Mouse (Mus musculus) erythroblast, adult 5-6 weeks (primary cell): ENCODE results near the gene H2-T23. TPM values are rescaled to one million over a fixed set of nuclear protein-coding genes. Genes with fewer than 3 reads are reported as not detected.
"Not testable (repeated sequence)": the region's sequence is repeated elsewhere in the genome, so short reads cannot be mapped to it uniquely, and the experiment has no call there.

Source experiments
- ATAC-seq: replicated peaks from 2 replicates; pipeline ENCODE4 v1.8.0; 2016; ENCODE audit warnings: moderate number of reproducible peaks, mild to moderate bottlenecking, moderate TSS enrichment, inconsistent platforms; ENCODE audit not compliant: poor library complexity, low FRiP score, severe bottlenecking
- total RNA-seq, 2 experiments: library from RNA; stranded (forward) in 1 of 2; stranded (reverse) in 1 of 2; fragments of 150-400 nt in 1 of 2; fragments of 200-764, 138-1000 nt in 1 of 2; gene quantifications; 2 replicates each; pipeline versions ENCODE4 v1.2.3 to v1.2.4; 2015 to 2017; ENCODE audit warnings: low replicate concordance in 2 of 2

The H2-T23 gene
- 249 and 264 TPM in 2 replicates for total RNA-seq (2015; ENCODE audit: low replicate concordance)
- total RNA-seq (2017; ENCODE audit: low replicate concordance): 271 and 275 TPM in 2 replicates

DNA sequence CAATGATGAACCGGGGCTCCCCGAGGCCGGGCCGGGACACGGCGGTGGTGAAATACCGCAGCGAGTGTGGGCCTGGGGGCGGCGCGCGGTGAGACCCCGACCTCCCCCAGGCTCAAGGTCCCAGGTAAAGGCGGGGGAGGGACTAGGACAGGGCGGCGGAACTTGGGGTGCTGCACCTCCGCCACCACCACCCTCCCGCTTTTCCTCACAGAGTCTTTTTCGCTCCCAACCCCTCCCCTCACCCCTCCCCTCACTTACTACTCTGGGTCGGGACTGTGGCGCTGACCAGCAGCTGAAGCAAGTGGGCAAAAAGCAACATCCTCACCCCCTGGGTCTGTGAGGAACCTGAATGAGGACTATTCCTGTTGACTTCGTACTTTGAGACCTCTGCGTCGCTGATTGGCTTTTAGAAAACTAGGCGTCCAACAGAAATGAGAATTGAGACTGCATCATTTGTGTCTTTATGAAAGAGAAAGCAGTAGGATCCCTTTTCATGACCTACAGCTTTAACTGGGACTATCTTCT, at the start of gene H2-T23:
Gene H2-T23, minus strand, starts transcription at position 505 of the 525 bp plus-strand sequence.
- ATAC-seq: peak; percentile 68

DNA sequence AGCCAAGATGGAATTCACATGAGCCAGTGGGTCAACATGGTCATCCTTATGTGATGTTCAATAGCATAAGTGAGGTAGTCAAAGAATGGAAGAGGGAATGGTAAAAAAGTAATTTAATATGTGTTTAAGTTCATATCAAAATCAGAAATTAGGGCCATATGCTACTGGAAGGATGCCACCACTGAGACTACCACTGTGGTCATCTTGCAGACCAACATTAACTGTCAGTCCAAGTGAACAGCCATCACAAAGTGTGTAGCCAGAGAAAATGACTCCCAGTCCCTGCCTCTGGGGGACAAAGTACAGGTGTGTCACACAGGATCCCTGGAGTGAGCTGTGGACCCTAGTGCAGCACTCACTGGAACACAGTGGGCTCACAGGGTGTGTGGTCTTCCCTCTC, 49.2 kb upstream of the H2-T23 start:
- ATAC-seq: not testable (repeated sequence)

DNA sequence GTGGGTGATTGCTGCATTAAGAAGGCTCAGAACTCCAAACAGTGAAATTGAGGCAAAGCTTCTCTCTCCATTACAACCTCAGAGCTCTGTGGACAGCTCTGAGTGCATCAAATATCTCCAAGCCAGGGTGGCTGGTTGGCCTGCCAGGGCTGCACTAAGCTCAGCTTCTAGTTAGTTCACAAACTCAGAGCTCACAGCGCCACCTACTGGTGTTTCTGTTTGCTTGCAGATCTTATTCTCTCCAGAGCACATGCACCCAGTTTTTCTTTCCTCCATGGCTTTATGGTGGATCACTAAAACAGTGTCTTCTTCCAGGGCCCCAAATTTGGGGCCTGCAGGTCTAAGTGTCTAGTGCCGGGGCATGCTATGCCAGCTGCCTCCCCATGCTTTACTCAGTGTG, 28.2 kb upstream of the H2-T23 start:
- ATAC-seq: peak; percentile 76

DNA sequence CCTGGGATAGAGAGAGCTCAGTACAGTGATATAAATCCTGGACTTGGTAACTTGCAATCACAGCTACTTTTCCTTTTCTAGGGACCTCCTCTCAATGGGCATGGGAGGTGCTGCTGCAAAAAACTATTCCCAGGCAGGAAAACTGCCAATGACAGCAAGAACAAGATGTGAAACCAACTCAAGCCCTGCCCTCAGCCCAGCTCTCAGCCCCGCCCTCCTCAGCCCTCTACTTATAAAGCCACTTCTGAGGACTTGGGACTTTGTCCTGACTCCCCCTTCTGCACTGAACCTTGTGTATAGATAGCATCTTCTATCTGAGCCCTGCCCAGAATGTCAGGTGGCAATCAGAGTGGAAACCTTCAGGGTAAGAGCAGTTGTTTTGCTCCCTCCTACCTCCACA, 25.7 kb upstream of the H2-T23 start, which contains the start of gene Gm11127:
Gene Gm11127, minus strand, starts transcription at position 10 of the 400 bp plus-strand sequence.
- ATAC-seq: not testable (repeated sequence)

DNA sequence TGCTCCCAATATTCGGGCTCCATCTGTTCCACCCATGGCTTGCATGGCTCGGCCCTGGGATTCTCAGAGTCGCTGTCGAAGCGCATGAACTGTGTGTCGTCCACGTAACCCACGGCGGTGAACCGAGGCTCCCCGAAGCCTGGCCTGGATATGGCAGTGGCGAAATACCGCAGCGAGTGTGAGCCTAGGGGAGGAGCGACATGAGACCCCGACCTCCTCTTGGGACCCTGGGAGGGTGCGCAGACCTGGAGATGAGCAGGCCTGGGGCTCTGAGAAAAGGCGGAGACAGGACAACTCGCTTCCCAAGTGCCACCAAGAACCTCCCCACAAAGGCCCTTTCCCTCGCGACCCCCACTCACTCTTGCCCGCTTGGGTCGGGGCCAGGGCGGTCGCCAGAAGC, 25.3 kb upstream of the H2-T23 start:
- ATAC-seq: not testable (repeated sequence)

DNA sequence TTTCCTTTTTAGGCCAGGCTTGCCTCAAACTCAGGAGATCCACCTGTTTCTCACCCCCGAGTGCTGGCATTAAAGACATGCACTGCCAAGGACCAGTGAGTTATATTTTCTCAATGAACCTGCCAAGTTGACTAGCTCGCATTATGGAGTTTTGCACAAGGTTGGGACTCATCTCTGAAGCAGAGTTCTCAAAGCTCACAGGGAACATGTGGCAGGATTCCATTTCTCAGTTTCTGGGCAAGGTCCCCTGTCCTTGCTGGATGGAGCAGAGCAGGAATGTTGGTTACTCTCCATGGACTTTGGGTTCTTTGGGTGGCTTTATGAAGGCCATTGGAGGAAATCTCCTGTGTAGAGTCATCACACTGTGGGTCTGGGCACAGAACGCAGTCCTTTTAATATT, 10.6 kb upstream of the H2-T23 start:
- ATAC-seq: no peak

DNA sequence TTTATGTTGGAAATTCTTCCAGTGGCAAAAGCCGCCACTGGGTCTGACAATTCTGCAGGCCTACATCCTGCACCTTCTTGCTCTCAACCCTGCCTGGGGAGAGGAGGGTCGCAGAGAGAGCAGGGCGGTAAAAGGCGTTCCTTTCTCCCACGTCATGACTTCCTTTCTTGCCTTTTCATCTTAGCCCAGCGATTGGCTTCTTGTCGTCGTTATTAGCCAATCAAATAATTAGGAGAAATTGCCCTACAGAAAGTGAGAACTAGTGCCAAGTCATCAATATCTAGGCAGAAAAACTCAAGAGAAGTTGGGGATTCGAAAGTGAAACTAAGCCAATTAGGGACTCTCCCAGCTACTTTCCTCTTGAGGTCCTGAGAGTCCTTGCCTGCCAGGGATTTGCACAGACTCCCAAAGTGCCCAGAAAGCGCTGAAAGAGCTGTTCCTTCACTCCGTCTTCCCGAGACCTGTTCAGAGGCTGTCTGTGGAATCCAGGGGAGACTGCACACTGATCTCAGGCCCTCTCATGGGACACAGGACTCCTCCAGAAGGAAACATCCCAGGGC, 10.0 kb upstream of the H2-T23 start, which contains the start of the genes H2-T22 and Gm6034:
Gene H2-T22, minus strand, starts transcription at position 138 of the 560 bp plus-strand sequence.
Gene Gm6034, plus strand, starts transcription at position 352 of the 560 bp plus-strand sequence.
- peak; percentile 94 for ATAC-seq

DNA sequence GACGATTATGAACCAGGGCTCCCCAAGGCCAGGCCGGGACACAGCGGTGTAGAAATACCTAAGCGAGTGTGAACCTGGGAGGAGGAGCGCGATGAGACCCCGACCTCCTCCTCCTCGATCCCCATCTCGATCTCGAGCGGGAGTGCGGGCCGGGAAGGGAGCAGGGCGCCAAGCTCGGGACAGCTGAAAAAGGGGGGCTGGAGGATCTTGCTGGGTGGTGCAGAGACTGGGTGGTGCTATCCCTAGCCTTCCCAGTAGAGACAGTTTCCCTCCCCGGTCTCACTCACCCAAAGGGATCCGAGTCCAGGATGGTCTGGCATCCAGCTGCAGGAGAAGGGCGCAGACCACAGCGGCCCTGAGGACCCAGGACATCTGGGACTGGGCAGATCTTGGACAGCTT, 9.4 kb upstream of the H2-T23 start:
- peak; percentile 37 for ATAC-seq

DNA sequence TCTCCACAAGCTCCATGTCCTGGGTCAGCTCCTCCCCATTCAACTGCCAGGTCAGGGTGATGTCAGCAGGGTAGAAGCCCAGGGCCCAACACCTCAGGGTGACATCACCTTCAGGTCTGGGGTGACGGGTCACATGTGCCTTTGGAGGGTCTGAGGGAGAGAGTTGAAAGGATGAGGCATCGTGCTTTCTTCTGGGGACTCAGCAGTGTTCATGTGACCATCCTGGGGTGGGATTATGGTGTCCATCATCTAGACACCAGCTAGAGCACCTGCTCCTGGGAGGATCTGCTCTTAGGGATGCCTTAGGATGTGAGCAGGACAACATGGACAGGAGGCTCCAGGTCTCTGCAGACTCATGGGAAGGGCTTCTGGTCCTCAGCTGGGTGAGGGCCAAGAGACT, 7.9 kb upstream of the H2-T23 start:
- not testable (repeated sequence) for ATAC-seq

DNA sequence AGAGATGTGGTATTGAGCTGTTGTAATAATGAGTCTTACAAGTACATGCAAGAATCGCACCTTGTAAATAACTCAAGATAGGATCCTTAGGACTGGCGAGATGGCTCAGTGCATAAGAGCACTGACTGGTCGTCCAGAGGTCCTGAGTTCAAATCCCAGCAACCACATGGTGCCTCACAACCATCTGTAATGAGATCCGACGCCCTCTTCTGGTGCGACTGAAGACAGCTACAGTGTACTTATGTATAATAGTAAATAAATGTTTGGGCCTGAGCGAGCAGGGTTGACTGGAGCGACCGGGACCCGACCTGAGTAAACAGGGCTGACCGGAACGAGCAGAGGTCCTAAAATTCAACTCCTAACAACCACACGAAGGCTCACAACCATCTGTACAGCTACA, 3.5 kb upstream of the H2-T23 start:
- not testable (repeated sequence) for ATAC-seq

DNA sequence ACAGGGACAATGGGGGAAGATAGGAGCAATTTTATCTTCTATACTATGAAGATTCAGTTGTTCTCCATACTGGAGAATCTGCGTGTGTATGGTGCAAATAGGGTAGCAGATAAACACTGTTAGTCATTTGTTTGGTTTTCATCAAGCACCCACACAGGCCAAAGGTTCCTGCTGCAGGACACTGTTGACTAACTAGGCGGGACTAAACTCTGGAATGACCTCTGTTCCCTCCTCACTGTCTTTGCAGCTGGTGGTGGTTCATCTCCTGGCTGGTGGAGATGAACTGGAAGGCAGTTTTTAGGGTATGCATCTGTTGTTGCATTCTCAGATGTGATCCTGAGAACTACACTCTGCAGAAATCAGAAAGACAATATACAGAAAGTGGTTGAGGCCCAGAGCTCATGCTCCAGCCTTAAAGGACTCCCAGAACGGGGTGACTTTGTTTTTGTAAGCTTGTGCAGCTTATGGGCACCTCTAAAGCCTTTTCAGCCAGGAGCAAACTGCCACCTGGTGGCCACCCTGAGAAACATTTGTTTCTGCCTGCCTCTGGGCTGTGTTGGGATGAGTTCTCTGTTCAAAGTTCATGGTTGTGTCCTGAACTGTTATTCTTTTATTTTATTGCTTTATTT, 2.5 kb upstream of the H2-T23 start:
- ATAC-seq: peak; percentile 68

DNA sequence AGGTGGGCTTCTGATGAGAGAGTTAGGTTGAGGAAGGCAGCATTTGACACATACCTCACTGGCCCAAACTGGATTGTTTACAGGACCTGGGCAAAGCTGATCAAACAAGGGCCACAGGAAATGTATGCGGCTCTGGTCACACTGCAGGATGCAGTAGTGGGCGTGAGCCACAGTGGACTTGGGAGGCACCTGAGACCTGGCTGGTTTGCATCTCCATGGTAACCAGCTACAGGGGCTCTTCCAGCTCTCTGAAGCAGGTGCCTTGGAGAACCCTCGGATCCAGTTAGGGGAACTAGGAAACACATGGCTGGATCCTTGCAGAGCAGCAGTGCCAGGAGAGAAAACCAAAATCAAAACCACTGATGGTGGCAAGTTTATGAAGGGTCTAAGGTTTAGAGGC, 1.9 kb upstream of the H2-T23 start:
- ATAC-seq: not testable (repeated sequence)

DNA sequence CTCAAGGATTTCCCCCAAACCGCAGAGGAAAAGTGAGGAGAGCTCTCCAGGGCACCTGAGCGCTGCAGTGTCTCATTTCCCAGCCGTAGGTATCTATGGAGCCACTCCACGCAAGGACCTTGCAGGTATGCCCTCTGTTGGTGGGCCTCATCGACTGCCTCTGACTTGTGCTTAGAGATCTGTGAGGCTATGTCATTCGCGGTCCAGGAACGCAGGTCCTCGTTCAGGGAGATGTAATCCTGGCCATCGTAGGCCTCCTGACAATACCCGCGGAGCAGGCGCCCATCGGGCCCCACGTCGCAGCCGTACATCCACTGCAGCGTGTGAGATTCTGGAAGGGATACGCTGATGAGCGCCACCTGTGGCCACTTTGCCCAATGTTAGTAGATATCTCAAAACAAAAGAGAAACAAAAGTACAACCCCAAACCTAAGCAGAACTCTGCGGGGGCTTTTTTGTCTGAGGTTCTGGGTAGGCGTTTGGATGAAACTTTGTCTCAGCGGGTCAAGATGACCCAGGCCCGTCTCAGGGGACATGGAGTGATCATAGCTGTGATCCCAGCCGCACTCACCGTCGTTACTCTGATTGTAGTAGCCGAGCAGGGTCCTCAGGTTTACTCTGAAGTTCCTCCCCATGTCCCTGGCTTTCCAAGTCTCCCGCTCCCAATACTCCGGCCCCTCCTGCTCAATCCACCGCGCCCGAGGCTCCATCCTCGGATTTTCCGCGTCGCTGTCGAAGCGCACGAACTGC, 898 bp downstream of the H2-T23 start:
- peak; percentile 79 for ATAC-seq

DNA sequence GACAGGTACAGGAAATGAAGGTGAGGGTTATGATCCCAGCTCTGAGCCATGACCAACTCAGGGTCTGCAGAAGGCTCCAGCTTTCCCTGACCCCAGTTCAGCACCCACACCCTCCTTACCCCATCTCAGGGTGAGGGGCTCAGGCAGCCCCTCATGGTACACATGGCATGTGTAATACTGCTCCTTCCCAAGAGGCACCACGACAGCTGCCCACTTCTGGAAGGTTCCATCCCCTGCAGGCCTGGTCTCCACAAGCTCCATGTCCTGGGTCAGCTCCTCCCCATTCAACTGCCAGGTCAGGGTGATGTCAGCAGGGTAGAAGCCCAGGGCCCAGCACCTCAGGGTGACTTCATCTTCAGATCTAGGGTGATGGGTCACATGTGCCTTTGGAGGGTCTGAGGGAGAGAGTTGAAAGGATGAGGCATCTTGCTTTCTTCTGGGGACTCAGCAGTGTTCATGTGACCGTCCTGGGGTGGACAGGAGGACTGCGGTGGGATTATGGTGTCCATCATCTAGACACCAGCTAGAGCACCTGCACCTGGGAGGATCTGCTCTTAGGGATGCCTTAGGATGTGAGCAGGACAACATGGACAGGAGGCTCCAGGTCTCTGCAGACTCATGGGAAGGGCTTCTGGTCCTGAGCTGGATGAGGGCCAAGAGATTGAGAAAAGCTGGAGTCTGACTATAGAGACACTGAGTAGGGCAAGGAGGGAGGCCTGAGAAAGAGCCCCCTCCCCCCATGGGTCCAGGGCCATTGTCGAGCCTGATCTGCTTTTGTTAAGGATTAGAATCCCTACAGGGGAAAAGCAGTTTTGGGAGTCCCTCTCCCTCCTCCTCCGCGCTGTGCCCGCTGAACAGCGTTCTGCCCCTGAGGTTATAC, 1.7 kb downstream of the H2-T23 start:
- ATAC-seq: not testable (repeated sequence)

DNA sequence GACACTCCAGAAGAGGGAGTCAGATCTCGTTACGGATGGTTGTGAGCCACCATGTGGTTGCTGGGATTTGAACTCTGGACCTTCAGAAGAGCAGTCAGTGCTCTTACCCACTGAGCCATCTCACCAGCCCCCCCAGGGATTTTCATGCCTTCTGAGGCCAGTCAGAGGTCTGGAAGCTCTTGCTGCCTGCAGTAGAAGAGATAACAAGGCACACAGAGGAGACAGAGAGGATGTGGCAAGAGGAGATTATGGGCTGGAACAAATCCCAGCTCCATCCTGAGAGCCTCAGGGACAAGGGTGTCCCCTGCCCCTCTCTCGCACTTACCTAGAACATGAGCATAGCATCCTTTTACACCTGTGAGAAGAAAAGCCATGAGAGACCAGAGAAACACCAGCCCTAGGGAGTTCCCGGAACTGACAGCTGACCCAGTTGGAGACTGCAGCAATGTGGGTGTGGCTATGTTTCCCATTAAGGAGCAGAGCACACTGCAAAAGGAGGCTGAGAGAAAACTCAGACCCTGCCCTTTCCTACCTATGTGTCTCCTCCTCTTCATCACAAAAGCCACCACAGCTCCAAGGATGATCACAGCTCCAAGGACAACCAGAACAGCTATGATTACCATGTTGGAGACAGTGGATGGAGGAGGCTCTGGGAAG, 2.5 kb downstream of the H2-T23 start:
- ATAC-seq: peak; percentile 78

DNA sequence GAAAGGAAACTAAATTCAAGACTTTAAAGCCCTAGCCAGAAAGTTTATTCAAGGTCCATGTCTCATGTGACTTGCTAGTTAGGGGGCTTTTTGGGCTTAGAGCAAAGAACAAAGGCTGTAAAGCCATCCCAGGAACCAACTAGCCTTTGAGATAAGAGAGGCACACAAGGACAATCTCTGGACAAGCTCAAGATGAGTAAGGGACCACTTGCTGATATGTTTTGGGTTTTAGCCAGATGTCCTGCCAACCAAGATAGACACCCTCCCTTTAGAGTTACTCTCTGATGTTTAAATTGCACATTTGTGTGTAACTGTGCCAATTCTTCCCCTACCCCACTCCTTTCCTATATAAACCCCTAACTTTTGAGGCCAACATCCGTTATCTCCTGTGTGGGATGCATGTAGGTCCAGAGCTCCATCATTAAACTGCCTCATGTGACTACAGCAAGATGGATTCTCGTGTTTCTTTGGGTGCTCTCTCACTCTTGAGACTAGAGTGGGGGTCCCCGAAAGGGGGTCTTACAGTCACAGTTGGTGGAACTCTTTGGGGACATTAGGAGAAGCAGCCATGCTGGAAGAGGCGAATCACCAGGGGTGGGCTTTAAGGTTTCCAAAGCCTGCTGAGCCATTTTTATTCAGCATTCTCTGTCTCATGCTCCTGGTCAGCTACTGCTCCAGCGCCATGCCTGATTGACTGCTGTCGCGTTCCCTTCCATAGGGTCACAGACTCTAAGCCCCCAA, 3.6 kb downstream of the H2-T23 start:
- ATAC-seq: no peak

DNA sequence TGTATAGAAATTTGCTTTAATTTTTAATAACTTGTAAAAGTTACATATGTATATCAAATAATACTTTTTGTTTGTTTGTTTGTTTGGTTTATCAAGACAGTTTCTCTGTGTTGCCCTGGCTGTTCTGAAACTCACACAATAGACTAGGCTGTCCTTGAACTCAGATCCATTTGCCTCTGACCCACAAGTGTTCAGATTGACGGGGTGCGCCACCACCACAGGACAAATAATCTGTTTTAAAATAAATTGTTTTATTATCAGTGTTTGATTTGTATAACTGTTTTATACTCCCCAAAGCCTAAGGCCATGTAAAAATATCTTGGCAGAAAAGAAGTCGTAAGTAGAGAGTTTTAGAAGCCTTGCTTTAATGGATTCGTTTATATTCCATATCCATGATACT, 5.0 kb downstream of the H2-T23 start:
- no peak for ATAC-seq

DNA sequence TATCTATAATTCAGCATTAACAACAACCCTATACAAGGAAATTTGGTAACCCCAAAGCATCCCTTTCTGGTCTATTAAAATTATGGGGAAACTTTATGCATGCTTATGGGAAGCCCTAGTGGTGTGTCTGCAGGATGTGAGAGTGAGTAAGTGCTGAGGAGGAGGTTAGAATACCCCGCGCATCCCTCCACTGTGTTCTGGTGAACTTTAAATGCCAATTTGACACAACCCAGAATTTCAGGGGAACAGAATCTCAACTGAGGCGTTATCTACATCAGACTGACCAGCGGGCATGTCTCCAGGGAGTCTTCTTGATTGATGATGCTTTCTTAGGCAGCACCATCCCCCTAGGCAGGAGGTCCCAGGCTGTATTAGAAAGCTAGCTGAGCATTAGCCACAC, 6.8 kb downstream of the H2-T23 start:
- no peak for ATAC-seq
